Mouse (Mus musculus) brown adipose tissue, adult 24 weeks (tissue): Measurements from ENCODE around the gene Zfp36l2. TPM values are rescaled to one million over a fixed set of nuclear protein-coding genes. Genes with fewer than 3 reads are reported as not detected.

ENCODE experiments used
- H3K27ac ChIP-seq: fragments of 200-500 bp; replicated peaks from 2 replicates; pipeline ENCODE4 v1.5.1; 2012; ENCODE audit warnings: low read depth, mild to moderate bottlenecking, low read length
- H3K4me1 ChIP-seq: fragments of 200-500 bp; 2 replicates; pipeline ENCODE4 v1.6.1; 2012; ENCODE audit warnings: low read length, mixed read lengths; ENCODE audit not compliant: control insufficient read depth, insufficient read depth, insufficient read length
- H3K4me3 ChIP-seq: fragments of 200-500 bp; 2 replicates; pipeline ENCODE4 v1.5.1; 2012; ENCODE audit warnings: low read depth, mild to moderate bottlenecking, low read length, moderate library complexity; ENCODE audit not compliant: insufficient read depth
- polyA plus RNA-seq: library from polyadenylated mRNA; stranded (reverse); fragments of >200 nt; gene quantifications from 2 replicates; pipeline ENCODE4 v1.2.4, GENCODE M21; 2012; ENCODE audit not compliant: missing spikeins, insufficient read depth, insufficient read length

Zfp36l2 gene
- polyA plus RNA-seq, 1 experiment: 103 TPM

DNA sequence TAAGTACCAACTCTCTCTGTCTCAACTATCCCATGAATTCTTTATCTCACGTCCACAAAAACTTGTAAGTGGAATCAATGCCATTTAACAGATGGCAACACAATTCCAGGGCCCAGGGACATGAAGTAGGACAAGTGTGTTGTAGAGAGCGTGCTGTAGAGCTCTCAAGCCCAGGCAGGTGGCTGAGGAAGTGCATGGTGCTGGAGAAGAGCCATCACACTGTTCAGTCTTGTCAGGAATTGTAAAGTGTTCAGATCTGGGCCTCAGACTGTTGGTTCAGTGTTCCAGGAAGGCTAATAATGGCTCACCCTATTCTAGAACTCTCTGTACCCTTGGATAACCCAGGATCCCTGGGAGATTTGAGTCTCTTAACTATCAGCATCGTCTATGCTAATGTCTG is 43.6 kb downstream of the Zfp36l2 start:
- H3K4me1 ChIP-seq: peaks cover 62% of the 10 kb centered on the region
- H3K4me3 ChIP-seq: no peak overlapping the region
- H3K27ac ChIP-seq: no peak overlapping the region

DNA sequence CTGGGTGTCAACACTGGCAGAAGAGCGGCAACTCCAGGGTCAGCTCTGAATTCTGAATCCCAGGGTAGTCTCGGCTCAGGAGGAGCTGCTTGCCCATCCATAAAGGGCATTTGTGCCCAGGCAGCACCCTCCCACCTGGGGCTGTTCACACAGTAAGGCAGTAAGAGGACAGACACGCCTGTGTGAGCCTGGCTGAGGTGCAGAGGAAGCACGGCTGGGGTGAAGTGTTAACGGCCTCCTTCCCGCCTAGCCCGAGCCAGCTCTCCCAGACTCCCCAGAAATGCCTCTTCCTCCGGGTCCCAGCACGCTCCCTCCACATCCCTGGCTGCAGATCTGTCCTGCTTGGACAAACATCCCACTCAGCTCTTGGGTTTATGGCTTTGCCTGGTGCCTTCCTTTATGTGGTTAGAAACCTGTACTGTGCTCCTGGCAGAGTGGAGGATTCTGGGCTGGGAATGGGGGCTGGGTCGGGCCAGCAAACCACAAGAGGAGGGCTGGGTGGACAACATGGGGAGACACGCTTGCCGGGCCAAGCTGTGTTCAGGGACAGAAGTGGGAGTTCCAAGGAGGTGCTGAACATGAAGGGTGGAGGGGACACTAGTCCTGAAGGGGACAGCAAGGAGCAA is 44.4 kb downstream of the Zfp36l2 start:
- no peak overlapping the region for H3K27ac ChIP-seq

DNA sequence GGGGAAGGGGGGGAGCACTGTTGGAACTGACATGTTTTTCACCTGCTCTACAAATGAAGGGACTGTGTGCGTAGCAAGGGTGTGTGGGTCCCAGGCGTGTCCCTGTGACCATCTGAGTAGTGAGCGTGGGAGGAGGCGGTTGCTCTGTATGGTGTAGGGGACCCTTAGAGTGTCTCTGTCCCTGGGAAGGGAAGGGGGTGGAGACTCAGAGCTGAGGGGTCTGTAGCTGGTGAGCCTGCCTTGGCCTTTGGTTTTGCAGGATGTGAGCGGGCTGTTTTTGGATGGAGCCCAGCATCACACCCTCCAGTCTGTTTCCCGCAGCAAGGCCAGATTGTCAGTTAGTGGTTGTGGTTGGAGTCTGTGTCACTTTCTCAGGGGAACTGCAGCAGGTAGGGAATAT is 46.1 kb downstream of the Zfp36l2 start:
- Histone ChIP-seq H3K4me3 (no peak overlapping the region), H3K27ac (peak overlapping the region; percentile 72), H3K4me1 (peaks cover 44% of the 10 kb centered on the region)

More for the DNA sequence above, 44.4 kb downstream of the Zfp36l2 start:
- Histone ChIP-seq H3K4me1 (peaks cover 55% of the 10 kb centered on the region), H3K4me3 (no peak overlapping the region)

DNA sequence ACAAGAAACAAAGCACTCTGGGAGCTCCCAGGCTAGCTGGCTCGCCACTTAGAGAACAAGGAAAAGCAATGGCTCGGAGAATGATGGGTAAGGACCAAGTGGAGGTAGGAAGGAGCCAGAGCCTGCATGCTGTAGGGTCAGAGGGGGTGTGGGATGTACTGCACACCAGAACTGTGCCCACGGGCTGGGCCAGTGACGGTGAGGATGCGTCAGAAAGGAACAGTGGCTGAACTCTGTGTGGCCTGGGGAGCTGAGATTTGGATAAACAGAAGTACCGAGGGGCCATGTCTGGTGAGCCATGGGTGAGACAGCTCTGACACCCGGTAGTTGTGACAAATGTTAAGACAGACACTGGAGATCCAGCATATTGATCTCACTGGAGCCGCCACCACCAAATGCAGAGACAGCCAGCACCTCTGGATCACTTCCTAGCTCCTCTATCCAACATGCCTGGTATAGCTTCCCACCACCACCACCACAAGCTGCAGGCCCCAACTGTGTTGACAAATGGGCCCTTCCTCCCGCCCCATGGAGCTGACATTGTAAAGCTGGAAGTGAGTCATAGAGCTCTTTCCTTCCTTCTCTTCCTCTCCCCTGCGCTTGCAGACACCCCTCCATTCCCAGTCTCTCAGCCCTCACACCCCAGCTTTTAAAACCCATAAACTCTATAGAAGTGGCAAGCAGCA is 46.8 kb downstream of the Zfp36l2 start:
- no peak overlapping the region for H3K4me3 ChIP-seq
- peak overlapping the region; percentile 72 for H3K27ac ChIP-seq
- peaks cover 37% of the 10 kb centered on the region for H3K4me1 ChIP-seq

DNA sequence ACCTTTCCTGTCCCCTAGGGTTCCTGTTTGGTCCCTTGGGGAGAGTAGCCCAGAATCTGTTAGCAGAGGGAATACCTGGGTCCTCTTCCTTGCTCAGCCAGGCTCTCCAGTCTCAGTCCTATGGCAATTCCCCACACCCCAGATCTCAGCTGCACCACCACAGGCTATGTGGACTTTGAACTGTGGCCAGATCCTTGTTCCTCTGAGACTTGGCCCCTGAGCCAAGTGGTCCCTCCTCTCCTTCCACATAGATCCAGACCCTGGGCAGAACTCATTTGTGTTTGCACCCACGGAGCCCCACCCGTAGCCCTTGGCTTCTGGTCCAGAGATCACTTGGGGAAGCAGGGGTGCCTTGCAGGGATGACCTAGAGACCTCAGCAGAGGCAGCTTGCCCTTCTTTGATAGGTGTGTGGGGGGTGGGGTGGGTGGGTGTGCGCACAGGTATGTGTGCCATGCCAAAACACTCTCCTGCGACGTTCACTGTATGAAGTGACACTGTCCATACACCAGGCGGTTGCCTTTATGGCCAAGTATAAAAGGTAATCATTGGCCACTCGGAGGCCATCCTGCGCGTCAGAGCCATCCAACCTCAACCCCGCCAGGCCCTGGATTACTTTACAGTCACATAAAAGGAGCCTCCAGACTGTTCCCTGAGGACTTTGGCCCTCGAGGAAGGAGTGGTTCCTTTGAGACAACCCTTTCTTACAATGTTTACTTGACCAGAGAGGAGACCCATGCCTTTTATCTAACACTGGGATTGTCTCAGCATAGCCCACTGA is 50.2 kb downstream of the Zfp36l2 start:
- H3K27ac ChIP-seq: no peak overlapping the region
- H3K4me3 ChIP-seq: no peak overlapping the region
- peaks cover 22% of the 10 kb centered on the region for H3K4me1 ChIP-seq

DNA sequence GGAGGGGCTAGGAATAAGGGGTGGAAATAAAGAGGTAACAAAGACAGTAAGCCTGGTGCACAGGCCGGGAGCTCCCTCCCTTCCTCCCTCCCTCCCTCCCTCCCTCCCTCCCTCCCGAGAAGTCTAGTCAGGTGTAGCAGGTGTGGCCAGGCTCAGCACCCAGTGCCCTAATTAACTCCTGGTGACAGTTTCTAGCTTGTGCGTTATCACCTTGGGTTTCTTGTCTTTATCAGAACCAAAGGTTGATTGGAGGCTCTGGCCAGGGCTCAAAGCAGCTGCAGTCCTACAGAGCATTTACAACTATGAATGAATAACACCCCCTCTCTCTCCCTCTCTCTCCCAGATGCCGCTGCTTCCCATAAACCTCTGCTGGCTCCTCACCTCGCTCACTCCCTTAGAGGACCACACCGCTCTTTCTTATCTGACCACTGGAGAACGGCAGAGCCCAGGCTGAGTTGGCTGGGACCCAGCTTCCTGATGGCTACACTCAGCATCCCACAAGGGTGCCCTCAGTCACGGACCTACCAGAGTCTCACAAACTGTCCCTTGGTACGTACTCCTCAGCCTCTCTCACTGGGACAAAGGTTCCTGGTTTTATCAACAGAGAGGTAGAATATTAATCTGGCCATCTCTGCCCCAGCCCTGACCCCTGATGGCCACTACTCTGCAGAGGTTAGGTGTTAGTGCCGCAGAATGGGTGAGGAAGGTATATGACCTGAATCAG is 50.9 kb downstream of the Zfp36l2 start:
- H3K4me3 ChIP-seq: no peak overlapping the region
- H3K4me1 ChIP-seq: peaks cover 15% of the 10 kb centered on the region
- H3K27ac ChIP-seq: no peak overlapping the region

DNA sequence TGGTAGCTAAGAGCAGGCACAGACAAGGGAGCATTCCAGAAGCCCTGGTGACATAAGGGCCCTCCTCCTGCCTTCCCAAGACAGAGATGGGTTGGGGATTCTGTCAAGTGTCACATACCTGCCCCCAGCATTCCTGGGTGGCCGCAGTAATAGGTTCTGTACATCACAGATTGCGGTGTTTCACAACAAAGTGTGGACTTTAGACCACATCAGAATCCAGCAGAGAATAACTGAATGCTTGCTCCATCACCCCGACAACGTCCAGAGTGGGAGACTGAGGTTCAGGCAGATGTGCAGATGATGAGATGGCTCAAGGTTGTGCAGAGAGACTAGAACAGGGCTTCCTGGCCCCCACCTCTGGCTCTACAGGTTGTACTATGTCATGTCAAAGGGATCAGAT is 51.5 kb downstream of the Zfp36l2 start:
- Histone ChIP-seq H3K4me3 (no peak overlapping the region), H3K27ac (no peak overlapping the region), H3K4me1 (peaks cover 9% of the 10 kb centered on the region)

DNA sequence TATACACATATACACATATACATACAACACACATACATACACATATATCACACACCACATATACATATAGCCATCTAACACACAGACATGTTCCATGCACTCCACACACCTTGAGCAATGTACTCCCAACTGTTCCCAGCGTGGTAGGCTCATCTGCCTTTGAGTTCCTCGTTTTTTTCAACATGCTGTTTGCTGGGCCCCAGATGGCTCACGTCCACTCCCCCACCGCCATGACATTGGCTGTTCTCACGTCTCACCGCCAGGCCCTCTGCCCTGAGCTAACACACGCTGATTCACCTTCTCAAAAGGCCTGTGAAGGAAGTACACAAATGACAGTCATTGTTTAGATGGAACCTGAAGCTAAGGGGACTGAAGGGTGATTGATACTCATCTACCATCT is 52.5 kb downstream of the Zfp36l2 start:
- H3K27ac ChIP-seq: no peak overlapping the region

More for the DNA sequence above, 52.5 kb downstream of the Zfp36l2 start:
- H3K4me1 ChIP-seq: 0 out of 2 replicates have a peak, but pooled peaks cover under 1% of the 10 kb centered on the region
- H3K4me3 ChIP-seq: no peak overlapping the region
